12 mouse cellular contexts compared by ENCODE assay signal in the genomic region with DNA sequence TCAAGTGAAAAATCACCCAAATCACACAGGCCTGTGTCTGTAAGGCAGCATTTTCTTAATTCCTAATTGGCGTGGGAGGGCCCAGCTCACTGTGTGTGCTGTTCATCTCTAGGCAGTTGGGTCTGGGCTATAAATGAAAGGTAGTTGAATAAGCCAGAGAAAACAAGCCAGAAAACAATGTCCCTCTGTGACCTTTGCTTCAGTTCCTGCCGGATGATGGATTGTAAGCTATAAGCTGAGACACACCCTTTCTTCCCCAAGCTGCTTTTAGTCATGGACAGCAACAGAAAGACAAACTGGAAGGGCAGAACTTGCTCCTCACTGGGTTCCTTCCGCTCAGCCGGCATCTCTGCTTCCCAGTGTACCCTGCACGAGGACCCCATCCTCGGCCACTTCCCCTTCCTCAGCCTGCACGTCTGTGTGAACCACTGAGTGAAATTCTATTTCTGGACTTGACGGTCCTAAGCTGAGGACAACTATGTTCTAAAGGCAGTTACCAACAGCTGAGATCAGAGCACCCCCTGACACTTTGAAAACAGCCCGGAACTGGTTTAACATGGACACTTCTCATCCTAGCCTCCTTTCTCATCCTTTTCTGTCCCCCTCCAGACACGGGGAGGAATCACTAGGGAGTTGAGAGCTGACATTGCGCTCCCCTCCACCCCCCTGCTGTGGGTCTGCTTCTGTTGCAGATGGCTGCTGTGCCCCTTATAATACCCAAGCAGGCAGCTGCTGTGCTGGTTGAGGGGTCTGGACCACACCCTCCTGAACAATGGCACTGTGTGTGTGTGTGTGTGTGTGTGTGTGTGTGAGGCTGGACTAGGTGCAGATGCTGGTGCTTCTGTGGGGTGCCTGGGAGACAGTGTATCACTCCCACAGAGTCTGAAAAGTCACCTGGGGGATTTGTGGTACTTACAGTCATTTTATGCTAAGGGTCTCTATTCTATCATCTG. TPM values are rescaled to one million over a fixed set of nuclear protein-coding genes. Genes with fewer than 3 reads are reported as not detected.
DNase-seq lines count a peak whose midpoint lies in the region; ATAC-seq and TF ChIP-seq lines count a peak whose summit lies in the region.
"Had no signal": no experiment of that assay in that cellular context is flagged by ENCODE, and none has a peak within 500 bp of the region (broad histone marks: within the 10 kb centered on the region; RNA-seq: fewer than 3 reads in every experiment).

No protein-coding gene starts in this region.

- H3ac ChIP-seq in myocyte (ENCODE audit: control insufficient read depth, insufficient read length): no peak overlapping the region

- no peak overlapping the region for H3K4me3 ChIP-seq in lung, postnatal 0 days (ENCODE audit: low read depth, low read length)
- H3K4me3 ChIP-seq in myocyte: no peak overlapping the region
- H3K4me3 ChIP-seq: limb, embryonic 15.5 days had no signal

- TF ChIP-seq CTCF in lung, postnatal 0 days (IDR thresholded peaks at IDR 0.05): no peak

- peak; percentile 76 for ATAC-seq in lung, postnatal 0 days
- ATAC-seq: inflammation-experienced regulatory T-cells, adult 6 months had no signal

- H3K9ac ChIP-seq in lung, postnatal 0 days (replicated peaks; ENCODE audit: low read depth): no peak overlapping the region
- H3K9ac ChIP-seq: limb, embryonic 15.5 days had no signal

- 46% methylated on average over 11 of the region's 11 CpGs for WGBS in lung, postnatal 0 days

- no peaks in the 10 kb centered on the region for H3K9me3 ChIP-seq in lung, postnatal 0 days (ENCODE audit: low read length)
- H3K9me3 ChIP-seq: limb, embryonic 15.5 days had no signal

- no peaks in the 10 kb centered on the region for H3K27me3 ChIP-seq in lung, postnatal 0 days (replicated peaks; ENCODE audit: insufficient read depth, low read length)
- no peaks in the 10 kb centered on the region for H3K27me3 ChIP-seq in myocyte (ENCODE audit: control insufficient read depth, insufficient read depth, insufficient read length)
- H3K27me3 ChIP-seq: limb, embryonic 15.5 days had no signal

- no peak for TF ChIP-seq EP300 in lung, postnatal 0 days (IDR thresholded peaks at IDR 0.05)

- no peak for TF ChIP-seq POLR2A in myocyte (IDR thresholded peaks at IDR 0.05; ENCODE audit: insufficient read length, low read depth)

- H3K4me1 ChIP-seq in lung, postnatal 0 days (ENCODE audit: insufficient read depth, low read depth, low read length): no peaks in the 10 kb centered on the region
- H3K4me1 ChIP-seq: limb, embryonic 15.5 days had no signal

- no peak overlapping the region for H3K4me2 ChIP-seq in lung, postnatal 0 days (replicated peaks; ENCODE audit: low read depth, low read length)
- no peak overlapping the region for H3K4me2 ChIP-seq in myocyte (ENCODE audit: low read depth)
- H3K4me2 ChIP-seq: limb, embryonic 15.5 days had no signal

- peak overlapping the region; percentile 21; the same call in 1 of the 2 replicates for H3K27ac ChIP-seq in lung, postnatal 0 days (ENCODE audit: low read length)
- H3K27ac ChIP-seq: limb, embryonic 15.5 days had no signal

- H3K79me2 ChIP-seq in myocyte (ENCODE audit: control insufficient read depth, insufficient read depth): no peaks in the 10 kb centered on the region

- DNase-seq in lung, postnatal 0 days (ENCODE audit: low spot score): peak; percentile 40
- DNase-seq in lung, postnatal 36 days: no peak
- peak; percentile 45 for DNase-seq in adipocyte (ENCODE audit: low spot score)
- DNase-seq in forelimb bud, embryonic 11.5 days (ENCODE audit: low read depth, low spot score): peak; percentile 8
- no peak for DNase-seq in yolk sac, embryonic 10.5 days (ENCODE audit: low spot score)
- DNase-seq in T-cell, adult 2 months (ENCODE audit: low spot score): no peak
- DNase-seq in urinary bladder, postnatal 10 days (ENCODE audit: low spot score): no peak
- DNase-seq: cerebellum, postnatal 14 days; gastrocnemius, postnatal 36 days had no signal

- H3K36me3 ChIP-seq in lung, postnatal 0 days (ENCODE audit: insufficient read depth, low read length): no peaks in the 10 kb centered on the region
- H3K36me3 ChIP-seq in myocyte (ENCODE audit: control insufficient read depth, insufficient read depth): no peaks in the 10 kb centered on the region
- H3K36me3 ChIP-seq: limb, embryonic 15.5 days had no signal

TF ChIP-seq in myocyte, 11 proteins besides CTCF, POLR2A, EP300 and RAD21:
- TF ChIP-seq MAX (IDR thresholded peaks at IDR 0.05; ENCODE audit: low read depth) (no peak), USF1 (IDR thresholded peaks at IDR 0.05; ENCODE audit: low read depth) (no peak), CEBPB (IDR thresholded peaks at IDR 0.05; ENCODE audit: insufficient read depth, poor library complexity, severe bottlenecking) (no peak), MYOG (IDR thresholded peaks at IDR 0.05; ENCODE audit: control insufficient read depth in 1 of 3, insufficient read depth in 1 of 3, insufficient read length in 2 of 3, low read depth in 2 of 3) (peak in 2 of 3 experiments; percentile 72 to 78), MYOD1 (IDR thresholded peaks at IDR 0.05; ENCODE audit: control insufficient read depth in 1 of 3, insufficient read length in 2 of 3, low read depth in 2 of 3) (peak in 2 of 3 experiments; percentile 44 to 80)

RNA-seq across cellular contexts. Expression of a gene that starts 12.7 kb away (rescaled TPM):
- polyA plus RNA-seq in lung, postnatal 0 days (2015; fragmentation: Nextera tagmentation; extraction: Ambion mirVana): 0.40 and 0.79 TPM in 2 replicates
- polyA plus RNA-seq in myocyte (2012; fragmentation: generic; extraction: Trizol): 0.42 TPM

Comparison
In these comparisons a context has a peak if more than half of its experiments do, and no peak if none do; other contexts are left out.
1. DNase-seq: peak in lung, postnatal 0 days (single experiment), adipocyte (single experiment) and forelimb bud, embryonic 11.5 days (single experiment); none in lung, postnatal 36 days (single experiment), yolk sac, embryonic 10.5 days (single experiment), T-cell, adult 2 months (single experiment) and urinary bladder, postnatal 10 days (single experiment).